Mouse (Mus musculus): ENCODE results near the gene Rpl29. TPM values are rescaled to one million over a fixed set of nuclear protein-coding genes. Genes with fewer than 3 reads are reported as not detected.

The Rpl29 gene
- polyA plus RNA-seq, 1 experiment from 2014 or later, result 620 TPM

- whole genome bisulfite sequencing, result 96% methylated on average over 15 of the region's 15 CpGs
- peaks cover 35% of the 10 kb centered on the region for H3K36me3 ChIP-seq (ENCODE audit: control insufficient read depth, insufficient read depth, low read length)
- H3K4me2 ChIP-seq (ENCODE audit: low read length), result no peak overlapping the region
- no peak for ATAC-seq
- H3K27me3 ChIP-seq (replicated peaks; ENCODE audit: control insufficient read depth, insufficient read depth, low read length), result no peaks in the 10 kb centered on the region
- H3K27ac ChIP-seq (ENCODE audit: low read depth, low read length), result no peak overlapping the region
- H3K9me3 ChIP-seq (ENCODE audit: control insufficient read depth, low read length), result no peaks in the 10 kb centered on the region
- H3K4me1 ChIP-seq (ENCODE audit: control insufficient read depth, insufficient read depth, low read depth, low read length), result peaks cover 10% of the 10 kb centered on the region
- no peak overlapping the region for H3K4me3 ChIP-seq (ENCODE audit: low read length)
- no peak overlapping the region for H3K9ac ChIP-seq (ENCODE audit: low read depth, low read length)
These were observed 51.8 kb downstream of the Rpl29 start for GRCm38 (mm10) chr9:106481075-106481474.

Other genes with a start within 250 kb of the Rpl29 start
- 20.9 TPM in 2 replicates for gene Ppm1m, start 229.7 kb upstream of the Rpl29 start, polyA plus RNA-seq (2015; fragmentation: Nextera tagmentation; extraction: Ambion mirVana)
- gene Twf2, start 226.3 kb upstream of the Rpl29 start, polyA plus RNA-seq (2015; fragmentation: Nextera tagmentation; extraction: Ambion mirVana), result 49.9 and 50.3 TPM in 2 replicates
- 0.04 and 0.09 TPM in 2 replicates for gene Tlr9, start 206.9 kb upstream of the Rpl29 start, polyA plus RNA-seq (2015; fragmentation: Nextera tagmentation; extraction: Ambion mirVana)
- 105 and 112 TPM in 2 replicates for gene Alas1, start 180.8 kb upstream of the Rpl29 start, polyA plus RNA-seq (2015; fragmentation: Nextera tagmentation; extraction: Ambion mirVana)
- gene Poc1a, start 148.4 kb upstream of the Rpl29 start, polyA plus RNA-seq (2015; fragmentation: Nextera tagmentation; extraction: Ambion mirVana), result 8.9 and 9.7 TPM in 2 replicates
- 12.5 and 13.1 TPM in 2 replicates for gene Dusp7, start 60.8 kb upstream of the Rpl29 start, polyA plus RNA-seq (2015; fragmentation: Nextera tagmentation; extraction: Ambion mirVana)
- 26.2 and 26.6 TPM in 2 replicates for gene Acy1, start 8.9 kb downstream of the Rpl29 start, polyA plus RNA-seq (2015; fragmentation: Nextera tagmentation; extraction: Ambion mirVana)
- 12.1 and 13.2 TPM in 2 replicates for gene Abhd14b, start 18.0 kb downstream of the Rpl29 start, polyA plus RNA-seq (2015; fragmentation: Nextera tagmentation; extraction: Ambion mirVana)
- gene Abhd14a, start 18.2 kb downstream of the Rpl29 start, polyA plus RNA-seq (2015; fragmentation: Nextera tagmentation; extraction: Ambion mirVana), result 83.8 and 87.8 TPM in 2 replicates
- 228 and 235 TPM in 2 replicates for gene Pcbp4, start 23.8 kb downstream of the Rpl29 start, polyA plus RNA-seq (2015; fragmentation: Nextera tagmentation; extraction: Ambion mirVana)
- 1.3 and 1.4 TPM in 2 replicates for gene Gpr62, start 36.5 kb downstream of the Rpl29 start, polyA plus RNA-seq (2015; fragmentation: Nextera tagmentation; extraction: Ambion mirVana)
- gene Rrp9, start 46.5 kb downstream of the Rpl29 start, polyA plus RNA-seq (2015; fragmentation: Nextera tagmentation; extraction: Ambion mirVana), result 43.1 and 43.9 TPM in 2 replicates
- 1.3 TPM in 2 replicates for gene Parp3, start 47.5 kb downstream of the Rpl29 start, polyA plus RNA-seq (2015; fragmentation: Nextera tagmentation; extraction: Ambion mirVana)
- gene Iqcf1, start 70.5 kb downstream of the Rpl29 start, polyA plus RNA-seq (2015; fragmentation: Nextera tagmentation; extraction: Ambion mirVana), result not detected in 2 replicates
- gene Iqcf5, start 85.1 kb downstream of the Rpl29 start, polyA plus RNA-seq (2015; fragmentation: Nextera tagmentation; extraction: Ambion mirVana), result not detected in 2 replicates
- not detected in 2 replicates for gene Iqcf3, start 132.2 kb downstream of the Rpl29 start, polyA plus RNA-seq (2015; fragmentation: Nextera tagmentation; extraction: Ambion mirVana)
- gene Iqcf4, start 141.5 kb downstream of the Rpl29 start, polyA plus RNA-seq (2015; fragmentation: Nextera tagmentation; extraction: Ambion mirVana), result not detected in 2 replicates
- not detected in 2 replicates for gene Iqcf6, start 197.1 kb downstream of the Rpl29 start, polyA plus RNA-seq (2015; fragmentation: Nextera tagmentation; extraction: Ambion mirVana)
- 11.3 and 12.3 TPM in 2 replicates for gene Grm2, start 226.6 kb downstream of the Rpl29 start, polyA plus RNA-seq (2015; fragmentation: Nextera tagmentation; extraction: Ambion mirVana)